Mouse (Mus musculus) lung, adult 18-20 months (tissue): ENCODE data around the gene Fam161a.
"Not testable (repeated sequence)": the region's sequence is repeated elsewhere in the genome, so short reads cannot be mapped to it uniquely, and the experiment has no call there.

Source experiments
- DNase-seq, 2 experiments: peaks; one replicate each; pipeline ENCODE4 v3.0.0; 2022; ENCODE audit warnings: mixed read lengths in 2 of 2

Gene Fam161a

DNA sequence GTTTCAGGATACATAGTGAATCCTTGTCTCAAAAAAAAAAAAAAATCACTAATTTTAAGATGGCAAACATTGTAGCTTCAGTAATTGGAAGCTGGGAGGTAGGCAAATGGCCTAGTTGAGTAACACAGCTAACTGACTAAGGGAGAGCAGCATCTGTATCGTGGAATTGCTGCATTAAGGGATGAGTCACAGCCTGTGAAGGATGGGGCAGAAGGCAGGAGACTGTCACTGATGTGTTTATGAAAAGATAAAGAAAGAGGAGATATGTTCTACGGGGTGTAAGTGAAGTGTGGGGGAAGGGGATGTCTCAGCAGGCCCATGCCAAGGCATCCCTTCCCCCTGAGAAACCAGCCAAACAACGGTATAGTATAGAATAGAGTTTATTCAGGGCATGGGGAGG, 56.5 kb downstream of the Fam161a start:
- no peak for DNase-seq

- not testable (repeated sequence) for DNase-seq
Measured at GRCm38 (mm10) chr11:23064276-23064675, 56.9 kb downstream of the Fam161a start.

DNA sequence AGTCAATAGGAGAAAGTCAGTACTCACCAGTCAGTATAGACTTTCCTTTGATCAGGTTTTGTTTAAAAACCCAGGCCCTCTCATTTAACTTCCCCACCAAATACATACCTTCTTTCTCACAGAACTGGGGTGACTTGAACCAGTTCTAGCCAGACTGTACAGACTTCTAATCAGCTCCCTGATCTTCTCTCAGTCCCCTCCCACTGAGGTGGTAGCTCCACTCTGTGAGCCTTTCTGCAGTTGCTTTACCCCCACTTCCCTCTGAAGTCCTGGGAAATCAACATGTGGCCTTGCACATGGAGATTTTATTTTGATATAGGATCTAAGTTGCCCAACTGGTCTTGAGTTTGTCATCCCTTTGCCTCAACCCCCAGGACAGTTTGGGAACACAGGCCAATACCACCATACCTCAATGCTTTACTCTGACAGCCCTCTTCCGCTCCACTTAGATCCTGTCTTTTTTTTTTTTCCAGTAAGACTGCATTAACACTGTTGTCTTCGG, 57.9 kb downstream of the Fam161a start:
- no peak for DNase-seq

DNA sequence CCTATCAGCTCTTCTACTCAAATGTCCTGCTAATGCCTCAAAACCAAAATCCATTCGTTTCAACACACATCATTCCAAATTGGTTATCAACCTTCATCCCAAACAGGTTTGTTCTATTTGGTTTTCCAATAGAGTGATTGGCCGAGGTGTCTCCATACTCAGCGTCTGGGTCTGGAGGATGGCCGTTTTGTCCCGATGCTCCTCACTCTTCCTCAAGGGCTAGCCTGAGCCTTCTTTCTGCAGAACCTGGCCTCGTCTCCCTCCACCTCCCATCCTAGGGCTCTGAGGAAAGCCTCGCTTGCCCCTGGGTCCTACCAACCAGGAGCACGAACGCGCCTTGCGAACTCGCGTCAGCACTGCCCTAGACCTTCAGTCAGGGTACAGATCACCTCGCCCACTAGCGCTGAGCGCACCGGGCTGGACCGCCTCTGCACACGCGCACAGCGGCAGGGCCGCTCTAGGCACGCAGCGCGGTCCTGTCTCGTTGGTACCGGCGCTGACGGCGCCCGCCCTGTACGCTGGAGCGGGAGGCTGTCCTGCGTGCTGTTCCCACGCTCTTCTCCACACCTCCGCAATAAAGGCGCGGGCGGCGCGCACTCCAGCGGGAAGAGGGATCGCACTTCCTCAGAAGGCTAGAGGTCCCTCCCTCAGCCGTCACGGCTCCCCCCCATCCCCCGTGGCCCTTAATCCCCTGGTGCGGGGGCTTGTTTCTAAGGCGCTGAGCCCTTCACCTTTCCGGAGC, 60.2 kb downstream of the Fam161a start:
- peak; percentile 87 to 91 for DNase-seq

DNA sequence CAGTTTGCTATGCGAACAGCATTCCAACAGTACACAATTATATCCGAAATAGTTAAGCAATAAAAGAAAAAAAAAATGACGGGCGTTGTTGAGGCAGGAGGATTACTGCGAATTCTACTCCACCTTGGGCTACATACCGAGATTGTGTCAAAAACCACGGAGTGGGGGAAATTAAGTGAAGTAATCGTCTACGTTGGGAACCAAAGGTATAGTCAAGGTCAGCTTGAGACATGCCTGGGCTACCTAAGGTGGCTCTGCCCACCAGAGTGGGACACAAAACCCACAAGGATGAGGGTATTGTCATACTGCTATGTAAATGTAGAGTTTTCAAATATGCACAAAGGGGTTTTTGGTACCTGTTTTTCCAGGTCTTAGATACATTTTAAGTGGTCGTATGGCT, 60.9 kb downstream of the Fam161a start:
- no peak for DNase-seq

DNA sequence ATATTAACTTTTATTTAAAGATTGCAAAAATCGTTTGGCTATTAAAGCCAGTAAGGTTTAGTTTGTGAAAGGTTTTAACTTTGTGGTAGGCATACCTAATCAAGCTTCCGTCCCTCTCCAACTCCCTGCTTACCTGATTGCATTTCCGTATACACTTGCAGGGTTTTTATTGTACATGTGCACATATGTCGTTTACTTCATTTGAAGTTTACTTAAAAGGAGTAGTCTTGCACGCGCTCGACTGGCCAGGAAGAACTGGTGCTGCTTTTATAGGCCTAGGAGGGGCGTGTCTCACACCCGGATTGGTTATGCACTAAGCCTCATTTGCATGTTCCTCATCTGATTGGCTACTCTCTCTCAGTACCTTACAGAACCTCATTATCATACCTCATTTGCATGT, 61.7 kb downstream of the Fam161a start:
- not testable (repeated sequence) for DNase-seq

GRCm38 (mm10) chr11:23074841-23075240, 67.5 kb downstream of the Fam161a start:
- no peak for DNase-seq

- no peak for DNase-seq
Measured at GRCm38 (mm10) chr11:23078541-23078940, 71.2 kb downstream of the Fam161a start.
